Mouse (Mus musculus) hindbrain, embryonic 13.5 days (tissue): ENCODE results near the gene Zic4. TPM values are rescaled to one million over a fixed set of nuclear protein-coding genes. Genes with fewer than 3 reads are reported as not detected.

Experiments
- ATAC-seq: fragments of 200-750 bp; cut with Nextera tagmentation; 2 replicates; pipeline ENCODE4 v1.8.0; 2017; ENCODE audit warnings: moderate TSS enrichment; ENCODE audit not compliant: low FRiP score
- H3K27ac ChIP-seq: fragments of 300-500 bp; sonication (generic); 2 replicates; pipeline ENCODE4 v1.5.1; 2015; ENCODE audit warnings: inconsistent platforms, mild to moderate bottlenecking, moderate library complexity
- H3K27me3 ChIP-seq: fragments of 300-500 bp; sonication (generic); 2 replicates; pipeline ENCODE4 v1.6.1; 2015; ENCODE audit warnings: mild to moderate bottlenecking, inconsistent platforms
- H3K36me3 ChIP-seq: fragments of 300-500 bp; sonication (generic); 2 replicates; pipeline ENCODE4 v1.6.1; 2015; ENCODE audit warnings: mild to moderate bottlenecking, inconsistent platforms
- H3K4me1 ChIP-seq: fragments of 300-500 bp; sonication (generic); replicated peaks from 2 replicates; pipeline ENCODE4 v1.6.1; 2015; ENCODE audit warnings: inconsistent platforms
- H3K4me2 ChIP-seq: fragments of 300-500 bp; sonication (generic); 2 replicates; pipeline ENCODE4 v1.6.1; 2015; ENCODE audit warnings: inconsistent platforms, mild to moderate bottlenecking, moderate library complexity
- H3K4me3 ChIP-seq: fragments of 300-500 bp; sonication (generic); 2 replicates; pipeline ENCODE4 v1.5.1; 2015; ENCODE audit warnings: mild to moderate bottlenecking, inconsistent platforms
- H3K9ac ChIP-seq: fragments of 300-500 bp; sonication (generic); 2 replicates; pipeline ENCODE4 v1.6.1; 2015; ENCODE audit warnings: mild to moderate bottlenecking, inconsistent platforms
- H3K9me3 ChIP-seq: fragments of 300-500 bp; sonication (generic); 2 replicates; pipeline ENCODE4 v1.6.1; 2016; ENCODE audit warnings: inconsistent platforms
- WGBS: fragments of 180-500 bp; shearing (Covaris S2); methylation state at CpG from one replicate; pipeline ENCODE4 v1.1.7; 2015; 5-methylcytosine and 5-hydroxymethylcytosine counted together
- polyA plus RNA-seq: library from polyadenylated mRNA; unstranded; fragments of >200 nt; fragmentation: Nextera tagmentation; extraction: Ambion mirVana; gene quantifications from 2 replicates; pipeline ENCODE4 v1.2.1, GENCODE M21; 2015

The Zic4 gene
- polyA plus RNA-seq, 1 experiment from 2014 or later: 58.2 TPM

DNA sequence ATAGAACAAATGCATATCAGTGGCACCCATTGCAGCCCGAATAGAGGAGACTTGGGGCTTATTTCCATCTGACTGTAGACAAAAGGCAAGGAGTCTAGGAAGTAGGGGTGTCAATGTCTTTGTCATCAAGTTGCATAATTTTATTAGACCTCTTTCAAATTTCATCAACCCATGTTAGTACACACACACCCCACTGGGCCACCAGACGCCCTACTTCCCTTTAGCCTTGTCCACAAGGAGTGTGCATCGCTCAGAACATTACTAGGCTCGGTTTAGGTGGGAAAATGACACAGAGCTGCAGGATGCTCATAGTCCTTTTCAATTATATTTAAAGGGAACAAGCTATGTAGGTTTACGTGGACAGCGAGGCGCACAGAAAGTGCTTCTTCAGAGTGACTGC lies 37.8 kb downstream of the Zic4 start:
- WGBS: 21% methylated on average over 7 of the region's 7 CpGs
- Histone ChIP-seq H3K9me3 (no peaks in the 10 kb centered on the region), H3K36me3 (no peaks in the 10 kb centered on the region), H3K27ac (peak overlapping the region; percentile 55), H3K4me2 (no peak overlapping the region), H3K4me3 (no peak overlapping the region), H3K9ac (no peak overlapping the region), H3K4me1 (0 out of 2 replicates have a peak, but pooled peaks cover 2% of the 10 kb centered on the region), H3K27me3 (peaks cover 97% of the 10 kb centered on the region)
- ATAC-seq: no peak

DNA sequence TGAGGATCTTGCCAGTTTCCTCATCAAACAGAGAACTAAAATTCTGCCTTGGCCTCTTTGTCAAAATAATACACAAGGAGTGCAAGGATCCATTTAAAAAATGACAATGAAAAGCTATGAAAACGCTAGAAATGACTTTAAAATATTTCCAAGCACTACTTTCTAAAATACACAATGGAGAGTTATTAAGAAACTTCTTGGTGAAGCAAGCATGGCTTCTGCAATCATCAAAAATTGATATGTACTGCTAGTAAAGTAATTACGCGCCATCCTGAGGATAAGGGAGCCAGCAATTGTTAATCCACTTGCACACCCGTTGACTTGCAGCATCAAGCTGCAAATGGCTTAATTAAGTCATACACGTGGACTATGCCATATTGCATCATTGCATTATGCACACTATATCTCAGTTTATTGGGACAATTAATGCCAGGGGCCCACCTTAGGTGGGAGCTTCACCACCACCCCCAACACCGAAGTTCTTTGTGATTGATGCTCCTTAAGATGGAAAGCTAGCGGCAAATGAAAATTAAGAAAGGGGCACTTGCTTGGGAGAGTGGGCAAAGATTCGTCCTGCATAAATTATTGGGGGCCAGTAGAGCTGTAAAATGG lies 38.4 kb downstream of the Zic4 start:
- H3K27ac ChIP-seq: no peak overlapping the region
- peaks cover 3% of the 10 kb centered on the region; the same call in 1 of the 2 replicates for H3K4me1 ChIP-seq
- no peaks in the 10 kb centered on the region for H3K9me3 ChIP-seq
- no peak for ATAC-seq
- no peak overlapping the region for H3K4me3 ChIP-seq
- no peaks in the 10 kb centered on the region for H3K36me3 ChIP-seq
- H3K27me3 ChIP-seq: peaks cover 97% of the 10 kb centered on the region
- no peak overlapping the region for H3K9ac ChIP-seq
- WGBS: 11% methylated on average over 8 of the region's 8 CpGs
- no peak overlapping the region for H3K4me2 ChIP-seq

- no peak for ATAC-seq
- Histone ChIP-seq H3K4me1 (peaks cover 7% of the 10 kb centered on the region; the same call in 1 of the 2 replicates), H3K9ac (no peak overlapping the region), H3K4me3 (no peak overlapping the region), H3K36me3 (no peaks in the 10 kb centered on the region), H3K9me3 (no peaks in the 10 kb centered on the region), H3K4me2 (no peak overlapping the region), H3K27me3 (peaks cover 97% of the 10 kb centered on the region), H3K27ac (no peak overlapping the region)
- WGBS: 6% methylated on average over 10 of the region's 10 CpGs
Measured at GRCm38 (mm10) chr9:91401471-91401870, 39.3 kb downstream of the Zic4 start.

DNA sequence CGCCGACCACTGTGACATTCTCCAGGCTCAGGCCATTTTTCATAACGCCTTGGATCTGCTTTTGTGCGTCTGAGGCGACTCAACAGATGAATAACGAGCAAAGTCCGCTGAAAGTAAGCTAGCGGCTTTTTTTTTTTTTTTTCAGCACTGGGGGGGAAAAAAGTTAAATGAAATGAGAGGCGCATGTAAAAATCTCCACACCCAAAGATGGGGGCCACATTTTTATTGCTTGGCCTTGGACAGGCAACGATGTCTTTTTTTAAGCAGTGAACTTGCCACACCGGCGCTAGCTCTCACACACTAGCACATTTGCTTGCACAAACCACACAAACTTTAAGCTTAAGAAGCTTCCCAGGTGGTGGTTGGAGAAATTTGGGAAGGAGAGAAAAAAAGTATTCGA lies 42.0 kb downstream of the Zic4 start:
- 2% methylated on average over 13 of the region's 13 CpGs for WGBS
- Histone ChIP-seq H3K36me3 (no peaks in the 10 kb centered on the region), H3K27ac (peak overlapping the region; percentile 41), H3K4me2 (peak overlapping the region; percentile 45), H3K9ac (no peak overlapping the region), H3K4me1 (peaks cover 7% of the 10 kb centered on the region; the same call in 1 of the 2 replicates), H3K4me3 (peak overlapping the region; percentile 30; the same call in 1 of the 2 replicates), H3K9me3 (no peaks in the 10 kb centered on the region), H3K27me3 (peaks cover 90% of the 10 kb centered on the region)
- ATAC-seq: no peak

- under 1% methylated on average over 27 of the region's 27 CpGs for WGBS
- peak; percentile 27; the same call in 1 of the 2 replicates for ATAC-seq
- Histone ChIP-seq H3K4me3 (peak overlapping the region; percentile 30), H3K27ac (peak overlapping the region; percentile 83), H3K9ac (peak overlapping the region; percentile 44), H3K9me3 (no peaks in the 10 kb centered on the region), H3K4me1 (peaks cover 7% of the 10 kb centered on the region; the same call in 1 of the 2 replicates), H3K4me2 (peak overlapping the region; percentile 45), H3K36me3 (no peaks in the 10 kb centered on the region), H3K27me3 (peaks cover 90% of the 10 kb centered on the region)
Measured at GRCm38 (mm10) chr9:91404905-91405752, 42.9 kb downstream of the Zic4 start.

DNA sequence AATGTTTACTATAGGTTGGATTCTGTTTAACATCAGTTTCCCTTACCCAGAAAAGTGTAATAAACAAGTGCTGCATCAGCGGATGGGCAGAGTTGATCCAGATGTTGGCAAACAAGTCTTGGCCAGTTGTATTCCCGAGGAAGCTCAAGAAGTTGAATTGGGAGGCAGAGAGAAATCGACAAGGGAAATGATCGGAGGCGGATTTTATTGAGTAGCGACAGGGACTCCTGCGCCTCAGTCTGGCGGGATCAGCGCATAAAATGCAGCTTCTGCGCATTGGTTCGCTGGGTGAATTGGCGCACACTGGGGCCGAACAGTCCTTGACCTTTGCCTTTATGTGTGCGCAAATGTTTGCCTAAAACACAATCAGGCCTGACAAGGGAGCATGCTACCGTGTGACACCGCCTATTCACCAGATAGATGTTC lies 43.6 kb downstream of the Zic4 start:
- peak; percentile 37; the same call in 1 of the 2 replicates for ATAC-seq
- Histone ChIP-seq H3K4me3 (peak overlapping the region; percentile 30), H3K27ac (peak overlapping the region; percentile 83), H3K4me1 (peaks cover 7% of the 10 kb centered on the region; the same call in 1 of the 2 replicates), H3K9me3 (no peaks in the 10 kb centered on the region), H3K27me3 (peaks cover 90% of the 10 kb centered on the region), H3K36me3 (no peaks in the 10 kb centered on the region), H3K4me2 (peak overlapping the region; percentile 45), H3K9ac (peak overlapping the region; percentile 44)
- WGBS: under 1% methylated on average over 16 of the region's 16 CpGs

DNA sequence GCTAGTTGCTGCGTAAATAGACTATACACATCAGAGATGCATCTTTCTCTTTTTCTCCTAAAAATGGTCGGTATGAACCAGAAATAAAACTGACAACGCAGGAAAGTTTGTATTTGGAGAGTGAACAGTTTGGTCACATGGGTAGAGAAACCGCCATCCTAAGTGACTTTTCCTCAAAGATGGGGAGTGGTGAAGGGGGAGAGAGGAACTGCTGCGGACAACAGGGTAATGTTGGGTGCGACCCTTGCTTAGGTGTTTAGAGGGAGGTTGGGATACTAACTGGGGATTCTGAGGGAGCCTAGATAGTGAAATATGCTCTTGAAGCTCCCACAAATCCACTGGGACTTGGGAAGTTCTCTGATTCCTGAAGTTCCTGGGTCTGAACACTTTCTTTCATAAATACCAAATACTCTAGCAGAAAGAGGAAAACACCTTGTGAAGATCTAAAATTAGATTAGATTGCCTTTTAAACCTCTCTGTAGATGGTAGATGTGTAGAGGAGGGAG lies 44.1 kb downstream of the Zic4 start:
- Histone ChIP-seq H3K9ac (peak overlapping the region; percentile 44; the same call in 1 of the 2 replicates), H3K27me3 (peaks cover 90% of the 10 kb centered on the region), H3K4me1 (peaks cover 7% of the 10 kb centered on the region; the same call in 1 of the 2 replicates), H3K27ac (peak overlapping the region; percentile 83), H3K4me3 (peak overlapping the region; percentile 30), H3K4me2 (peak overlapping the region; percentile 45), H3K36me3 (no peaks in the 10 kb centered on the region), H3K9me3 (no peaks in the 10 kb centered on the region)
- 2% methylated on average over 6 of the region's 6 CpGs for WGBS
- no peak for ATAC-seq

DNA sequence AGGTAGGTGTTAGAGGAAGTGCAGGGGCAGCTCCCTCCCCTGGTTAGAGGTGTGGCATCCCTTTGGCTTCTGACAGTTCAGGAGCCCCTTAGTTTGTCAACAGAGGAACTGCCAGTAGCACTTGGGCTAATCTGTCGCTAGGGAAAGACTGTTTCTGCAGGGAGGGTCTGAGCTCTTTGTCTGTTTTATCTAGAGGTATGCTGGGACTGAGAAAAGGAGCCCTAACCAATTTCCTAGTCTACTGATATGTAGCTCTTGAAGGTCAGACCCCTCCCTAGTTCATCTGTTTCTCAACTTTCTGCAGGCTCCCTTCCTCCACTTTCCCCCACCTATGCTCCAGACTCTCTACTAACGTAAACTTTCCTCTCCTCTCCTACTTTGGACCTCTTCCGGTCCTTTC lies 47.6 kb downstream of the Zic4 start:
- Histone ChIP-seq H3K36me3 (no peaks in the 10 kb centered on the region), H3K9ac (no peak overlapping the region), H3K27ac (no peak overlapping the region), H3K4me3 (no peak overlapping the region), H3K4me1 (peaks cover 16% of the 10 kb centered on the region), H3K27me3 (peaks cover 81% of the 10 kb centered on the region), H3K4me2 (peak overlapping the region; percentile 27; the same call in 1 of the 2 replicates), H3K9me3 (no peaks in the 10 kb centered on the region)
- no peak for ATAC-seq
- 7% methylated on average over 3 of the region's 3 CpGs for WGBS

DNA sequence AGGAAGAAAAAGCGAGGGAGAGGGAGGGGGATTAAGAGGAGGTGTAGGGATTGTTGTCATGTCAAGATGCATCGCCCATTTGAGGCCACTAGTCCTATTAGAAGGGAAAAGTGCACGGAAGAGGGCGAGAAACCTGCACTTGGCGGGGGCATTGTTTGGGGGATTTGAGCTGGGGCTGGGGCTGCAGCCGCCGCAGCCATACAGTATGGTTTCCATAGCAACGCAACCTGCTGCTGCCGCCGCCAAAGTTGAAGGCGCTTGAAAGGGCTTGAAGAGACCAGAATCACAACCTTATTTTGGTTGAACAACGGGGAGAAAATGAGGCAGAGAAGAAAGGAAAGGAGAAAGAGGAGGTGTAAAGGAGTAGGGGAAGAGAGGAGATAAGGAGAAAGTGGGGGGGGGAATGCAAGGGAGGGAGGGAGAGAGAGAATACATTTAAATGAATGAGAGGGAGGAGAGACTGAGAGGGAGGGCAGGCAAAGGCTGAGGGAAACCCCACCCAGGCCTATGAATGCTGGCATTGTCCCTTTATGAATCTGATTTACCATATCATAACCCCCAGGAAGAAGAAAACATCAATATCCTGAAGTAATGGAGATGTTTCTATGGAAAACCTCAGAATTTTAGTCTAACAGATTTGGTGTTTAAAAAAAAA lies 51.9 kb downstream of the Zic4 start:
- peaks cover 91% of the 10 kb centered on the region for H3K27me3 ChIP-seq
- H3K9ac ChIP-seq: no peak overlapping the region; the same call in 1 of the 2 replicates

DNA sequence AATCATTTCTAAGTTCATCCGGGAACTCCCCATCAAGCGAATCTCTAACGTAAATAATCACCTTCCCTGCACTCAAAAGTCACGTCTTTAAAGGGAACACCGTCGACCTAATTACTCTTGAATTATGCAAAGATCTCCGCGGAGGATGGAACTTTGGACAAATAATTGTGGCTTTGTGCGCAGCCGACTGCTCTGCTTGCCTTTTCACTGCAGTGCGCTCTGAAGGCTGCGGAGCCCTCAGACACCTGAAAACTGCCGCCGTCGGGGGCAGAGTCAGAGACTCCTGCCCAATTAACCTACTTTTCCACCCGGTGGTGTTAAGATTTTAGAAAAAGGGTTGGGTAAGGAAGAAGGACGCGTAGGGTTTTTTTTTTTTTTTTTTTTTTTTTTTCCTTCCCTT lies 58.2 kb downstream of the Zic4 start:
- Histone ChIP-seq H3K27me3 (peaks cover 68% of the 10 kb centered on the region), H3K36me3 (no peaks in the 10 kb centered on the region)

More for the DNA sequence above, 51.9 kb downstream of the Zic4 start:
- under 1% methylated on average over 12 of the region's 12 CpGs for WGBS
- peak; percentile 72 for ATAC-seq
- Histone ChIP-seq H3K4me3 (peak overlapping the region; percentile 25), H3K36me3 (no peaks in the 10 kb centered on the region), H3K4me2 (peak overlapping the region; percentile 51), H3K27ac (peak overlapping the region; percentile 56), H3K4me1 (peaks cover 14% of the 10 kb centered on the region), H3K9me3 (no peaks in the 10 kb centered on the region)

More for the DNA sequence above, 58.2 kb downstream of the Zic4 start:
- Histone ChIP-seq H3K9me3 (no peaks in the 10 kb centered on the region), H3K4me3 (peak overlapping the region; percentile 21), H3K4me1 (peaks cover 9% of the 10 kb centered on the region), H3K9ac (no peak overlapping the region; the same call in 1 of the 2 replicates), H3K27ac (no peak overlapping the region), H3K4me2 (peak overlapping the region; percentile 43)
- ATAC-seq: no peak
- WGBS: 2% methylated on average over 18 of the region's 18 CpGs
